Mouse (Mus musculus): Measurements from ENCODE around the gene March4.

Gene March4

DNA sequence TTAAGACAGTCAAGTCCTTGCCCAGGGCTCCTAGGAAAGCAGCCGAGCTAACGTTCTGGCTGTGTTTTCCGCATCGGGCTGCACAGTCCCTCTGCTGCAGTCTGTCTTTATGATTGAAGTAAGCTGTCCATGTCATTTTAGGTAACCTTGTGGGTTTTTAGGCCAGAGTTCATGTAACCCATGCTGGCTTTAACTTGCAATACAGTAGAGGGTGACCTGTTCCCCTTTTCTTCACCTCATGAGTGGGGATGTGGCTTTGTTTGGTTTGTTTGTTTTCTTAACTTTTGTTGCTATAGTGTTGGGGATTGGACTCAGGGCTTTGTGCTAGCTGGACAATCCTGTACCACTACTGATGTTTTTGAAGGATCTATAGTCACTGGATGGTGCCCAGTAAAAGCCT is 146.3 kb downstream of the March4 start:
- no peak for DNase-seq (ENCODE audit: low read depth)

DNA sequence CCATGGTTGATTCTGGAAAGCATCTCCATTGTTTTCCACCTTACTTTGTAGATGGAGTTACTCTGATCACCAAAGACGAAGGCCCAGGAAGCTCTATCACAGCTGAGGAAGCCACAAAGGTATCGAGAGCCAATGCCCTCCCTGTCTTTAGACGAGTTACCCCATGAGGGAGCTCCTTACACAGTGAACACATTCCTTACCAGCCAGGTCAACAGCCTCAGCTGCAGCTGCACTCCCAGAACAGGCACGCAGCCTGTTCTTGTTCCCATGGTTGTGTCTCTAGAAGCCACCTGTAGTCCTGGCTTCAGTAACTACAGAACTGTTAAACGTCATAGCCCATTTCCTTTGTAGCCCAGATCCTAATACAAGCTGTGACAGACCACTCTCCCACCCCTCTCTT is 153.1 kb downstream of the March4 start:
- no peak for DNase-seq (ENCODE audit: low read depth)

DNA sequence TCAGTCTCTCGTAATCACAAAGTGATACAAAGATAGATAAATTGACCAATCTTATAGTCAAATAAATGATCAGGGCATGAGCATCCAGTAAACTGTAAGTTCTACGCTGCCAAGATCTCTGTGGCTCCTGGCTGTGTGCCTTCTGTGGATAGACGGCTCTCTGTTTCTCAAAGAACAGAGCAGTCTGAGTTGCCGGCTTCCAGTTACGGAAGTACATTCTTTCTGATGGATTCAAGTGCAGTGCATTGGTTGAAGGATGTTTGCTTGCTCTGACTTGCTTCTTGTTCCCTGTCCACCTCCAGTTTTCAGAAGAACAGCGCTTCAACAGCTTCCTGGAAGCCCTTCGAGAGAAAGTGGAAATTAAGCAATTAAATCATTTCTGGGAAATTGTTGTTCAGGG is 153.7 kb downstream of the March4 start:
- no peak for DNase-seq (ENCODE audit: low read depth)

- DNase-seq (ENCODE audit: low read depth) = no peak
Measured at GRCm38 (mm10) chr1:72380544-72380943, 156.2 kb downstream of the March4 start.

GRCm38 (mm10) chr1:72379752-72380353 is 156.9 kb downstream of the March4 start:
- no peak for DNase-seq (ENCODE audit: low read depth)

- no peak for DNase-seq (ENCODE audit: low read depth)
Measured at GRCm38 (mm10) chr1:72378151-72378550, 158.6 kb downstream of the March4 start.

Measured in c-Kit-positive CD71-positive TER-119-negative erythroid progenitor cells, embryonic 14.5 days (primary cell).